Mouse (Mus musculus) cerebellum, adult 2 months (tissue): ENCODE measurements around the gene Syngr3.

Experiments used
- CTCF ChIP-seq: fragments of 200-500 bp; IDR thresholded peaks from 2 replicates; pipeline ENCODE4 v1.5.1; 2011; ENCODE audit warnings: low read depth, mild to moderate bottlenecking, control low read depth, low read length, moderate library complexity, borderline replicate concordance; ENCODE audit not compliant: insufficient read depth
- POLR2A ChIP-seq: fragments of 200-500 bp; IDR thresholded peaks from 2 replicates; pipeline ENCODE4 v1.6.1; 2011; ENCODE audit warnings: low read length, control low read depth, borderline replicate concordance; ENCODE audit not compliant: insufficient read depth

DNA sequence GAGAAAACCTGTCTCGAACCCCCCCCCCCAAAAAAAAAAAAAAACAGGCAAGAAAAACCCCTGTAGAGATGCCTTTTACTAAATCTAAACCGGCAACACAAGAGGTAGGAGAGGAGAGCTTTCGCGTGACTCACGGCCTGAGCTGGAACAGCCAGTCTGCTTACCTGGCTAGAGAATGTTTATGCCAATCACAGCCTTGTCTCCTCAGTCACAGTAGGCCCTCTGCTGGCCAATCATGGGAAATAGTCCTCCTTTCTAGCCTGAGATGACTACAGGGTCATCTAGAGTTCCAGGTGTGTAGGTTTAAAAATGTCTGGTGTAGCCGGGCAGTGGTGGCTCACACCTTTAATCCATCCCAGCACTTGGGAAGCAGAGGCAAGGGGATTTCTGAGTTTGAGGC lies 22.3 kb downstream of the Syngr3 start:
- TF ChIP-seq CTCF: peak; percentile 77
- no peak for TF ChIP-seq POLR2A
